Mouse (Mus musculus) brain, adult 2 months (tissue): ENCODE data around the gene S1pr3.

ENCODE experiments used
- DNase-seq: peaks from one replicate; pipeline ENCODE4 v3.0.0; 2011; ENCODE audit warnings: low read depth, low spot score

Gene S1pr3

DNA sequence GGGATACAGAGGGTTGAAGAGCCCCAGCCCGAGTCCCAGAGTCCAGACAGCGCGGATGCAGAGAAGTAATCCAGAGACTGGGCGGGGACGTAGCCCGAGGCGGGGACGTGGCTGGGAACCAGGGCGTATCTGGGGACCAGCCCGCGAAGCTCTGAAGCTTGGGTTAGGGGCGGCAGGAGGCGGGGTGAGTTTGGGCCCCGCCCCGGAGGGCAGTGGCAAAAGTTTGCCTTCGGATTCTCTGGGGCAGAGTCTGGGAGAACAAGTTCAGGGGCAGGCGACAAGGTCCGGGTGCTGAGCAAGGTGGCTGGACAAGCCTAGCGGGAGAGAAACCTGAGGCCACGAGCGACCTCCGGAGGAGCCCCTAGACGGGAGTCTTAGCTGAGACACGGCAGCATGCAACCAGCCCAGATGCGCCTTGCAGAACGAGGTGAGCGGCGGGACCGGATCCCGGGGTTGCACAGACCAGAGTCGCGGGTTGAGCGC, at the start of gene S1pr3:
S1pr3 (plus strand) TSS at position 121 of the 483 bp plus-strand sequence.
- no peak for DNase-seq

DNA sequence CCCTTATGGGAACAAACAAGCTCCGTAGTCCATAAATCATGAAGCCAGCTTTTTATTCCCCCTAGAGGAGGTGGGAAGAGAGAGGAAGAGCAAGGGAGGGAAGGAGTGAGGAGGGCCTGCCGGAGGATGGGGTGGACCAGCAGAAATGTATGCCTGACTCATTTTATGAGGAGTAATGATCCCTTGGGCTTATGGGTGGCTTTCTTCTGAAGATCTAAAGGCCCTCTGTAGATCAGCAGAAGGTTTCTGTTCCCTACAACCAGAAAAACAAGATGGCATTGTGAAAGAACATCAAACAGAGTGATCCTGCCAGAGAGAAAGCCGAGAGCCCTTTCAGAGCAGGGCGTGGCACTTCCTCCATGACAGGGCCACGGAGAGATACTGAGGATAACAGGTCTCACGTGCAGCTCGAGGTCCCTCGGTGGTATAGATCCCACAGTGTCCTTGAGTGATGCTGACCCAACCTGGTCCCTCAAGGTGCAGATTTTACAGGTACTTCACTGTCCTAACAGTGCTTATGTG, 47.9 kb upstream of the S1pr3 start:
- DNase-seq, result no peak

DNA sequence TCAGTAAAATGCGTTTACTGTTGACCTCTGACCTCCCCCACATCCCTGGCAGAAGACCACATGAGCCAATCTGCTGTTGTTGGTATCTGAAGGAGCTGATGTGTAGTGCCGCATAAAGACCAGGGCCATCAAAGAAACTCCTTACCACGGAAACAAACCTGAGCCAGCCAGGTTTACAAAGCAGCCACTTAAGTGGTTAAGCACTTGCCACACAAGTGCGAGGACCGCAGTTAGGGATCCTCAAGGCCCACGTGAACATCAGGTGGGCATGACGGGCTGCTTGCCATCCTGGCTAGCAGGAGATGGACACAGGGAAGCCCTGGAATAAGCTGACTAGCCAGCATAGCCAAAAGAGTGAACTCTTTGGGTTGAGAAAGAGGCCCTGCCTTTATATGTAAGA, 45.0 kb upstream of the S1pr3 start:
- no peak for DNase-seq

DNA sequence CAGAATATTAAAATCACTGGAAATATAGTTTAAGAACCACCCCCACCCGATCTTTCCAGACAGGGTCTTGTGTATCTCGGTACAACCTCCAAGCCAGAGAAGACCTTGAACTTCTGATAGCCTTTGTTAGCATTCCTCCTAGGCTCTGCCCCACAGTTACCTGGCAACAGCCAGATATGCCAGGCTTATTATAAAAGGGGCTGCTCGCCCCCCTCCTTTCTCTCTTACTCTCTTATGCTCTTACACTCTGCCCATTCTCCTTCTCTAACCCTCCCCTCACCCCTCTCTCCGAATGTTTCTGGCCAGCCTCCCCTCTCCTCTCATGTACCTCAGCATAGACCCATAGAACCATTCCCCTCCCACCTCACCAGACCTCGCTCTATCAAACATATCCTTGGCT, 44.5 kb upstream of the S1pr3 start:
- DNase-seq, result no peak

DNA sequence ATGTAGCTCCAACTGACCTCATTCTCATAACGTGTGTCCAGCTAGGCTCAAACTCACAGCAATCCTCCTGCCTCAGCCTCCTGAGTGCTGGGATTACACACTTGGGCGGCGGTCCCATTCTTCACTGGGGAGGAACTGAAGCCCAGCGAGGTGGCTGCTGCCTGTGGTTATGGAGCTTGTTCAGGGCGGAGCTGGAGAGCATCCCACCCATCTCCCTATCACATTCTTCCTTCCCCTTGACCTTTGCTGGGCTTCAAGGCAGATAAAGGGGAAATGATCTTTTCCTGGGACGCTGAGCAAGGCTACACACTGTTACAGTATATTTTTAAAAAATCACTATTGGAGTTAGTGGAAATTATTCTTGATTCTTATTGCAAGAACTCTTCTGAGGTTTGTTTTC, 43.2 kb upstream of the S1pr3 start:
- no peak for DNase-seq

DNA sequence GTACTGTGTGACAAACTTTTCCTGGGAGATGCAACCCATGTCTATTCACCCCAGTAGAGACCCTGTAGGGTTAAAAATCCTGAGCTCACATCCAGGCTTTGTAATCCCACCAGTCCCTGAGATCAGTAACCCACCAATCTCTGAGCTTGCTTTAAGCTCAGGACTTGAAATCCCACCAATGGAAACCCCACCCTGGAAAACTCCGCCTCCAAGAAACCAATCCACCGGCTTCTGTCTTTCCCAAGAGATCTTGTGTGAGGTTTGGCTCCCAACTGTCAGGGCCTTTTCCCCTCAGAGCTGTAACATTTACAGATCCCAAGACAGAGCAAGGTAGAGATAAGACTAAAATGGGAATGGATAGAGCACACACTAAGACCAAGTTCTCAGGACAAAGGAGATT, 40.1 kb upstream of the S1pr3 start:
- no peak for DNase-seq

DNA sequence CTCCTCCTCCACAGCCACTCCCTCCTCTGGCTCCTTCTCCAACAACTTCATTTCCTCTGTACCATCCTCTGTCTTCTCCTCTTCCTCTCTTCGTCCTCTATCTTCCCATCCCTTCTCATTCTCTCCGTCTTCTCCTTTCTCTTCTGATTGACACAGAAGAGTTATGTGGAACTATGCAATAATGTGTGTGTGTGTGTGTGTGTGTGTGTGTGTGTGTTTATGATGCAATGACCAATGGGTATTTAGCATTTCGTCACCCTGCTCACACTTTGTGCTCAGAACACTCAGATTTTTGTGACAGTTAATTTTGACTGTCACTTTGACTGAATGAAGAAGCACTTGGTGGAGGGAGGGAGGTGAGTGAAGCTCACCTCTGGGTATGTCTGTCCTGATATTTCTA, 39.1 kb upstream of the S1pr3 start:
- no peak for DNase-seq

DNA sequence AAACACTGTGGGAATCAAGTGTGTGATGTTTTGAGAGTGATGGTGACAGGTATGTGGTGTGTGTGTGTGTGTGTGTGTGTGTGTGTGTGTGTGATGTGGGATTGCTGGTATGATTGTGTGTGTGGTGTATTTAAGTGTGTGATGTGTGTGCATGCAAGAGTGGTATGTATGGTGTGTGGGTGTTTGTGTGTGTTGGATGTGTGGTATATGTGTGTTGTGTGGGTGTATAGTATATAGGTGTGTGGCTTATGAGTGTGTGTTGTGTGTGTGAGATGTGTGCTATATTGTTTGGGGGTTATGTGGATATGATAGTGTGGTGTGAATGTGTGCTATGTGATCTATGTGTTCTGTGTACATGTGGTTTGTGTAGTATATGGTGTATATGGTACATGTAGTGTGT, 35.4 kb upstream of the S1pr3 start:
- no peak for DNase-seq

DNA sequence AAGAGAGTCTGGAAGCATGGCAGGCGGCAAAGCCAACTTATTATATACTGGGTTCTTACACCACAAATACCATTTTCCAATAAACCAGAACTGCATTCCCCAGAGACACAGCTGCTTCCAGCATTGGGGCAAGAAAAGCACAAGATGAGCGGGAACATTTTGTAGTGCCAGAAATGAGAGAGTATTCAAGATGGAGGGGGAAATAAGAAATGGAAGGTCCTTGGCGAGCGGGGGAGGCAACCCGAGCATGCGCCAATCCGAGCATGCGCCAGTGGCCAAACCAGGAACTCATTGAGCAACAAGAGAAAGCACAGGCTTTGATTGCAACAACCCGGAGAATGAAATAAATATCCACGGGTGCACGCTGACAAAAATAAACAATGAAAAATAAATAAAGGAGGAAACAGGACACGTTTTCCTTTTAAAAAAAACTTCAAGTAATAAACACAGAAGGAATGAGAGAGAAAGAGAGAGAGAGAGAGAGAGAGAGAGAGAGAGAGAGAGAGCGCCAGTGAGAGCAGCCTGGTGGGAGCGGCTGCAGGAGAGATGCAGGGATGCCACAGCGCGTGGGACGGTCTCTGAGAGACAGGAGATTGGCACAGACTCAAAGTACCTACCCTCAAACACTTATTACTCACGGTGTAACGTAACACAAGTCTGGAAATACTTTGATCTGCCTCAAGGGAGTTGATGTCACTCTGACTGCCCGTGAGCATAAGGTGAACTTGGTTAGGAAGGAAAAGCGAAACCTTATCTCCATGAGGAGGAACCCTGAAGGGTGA, 34.2 kb upstream of the S1pr3 start:
- peak; percentile 45 for DNase-seq

DNA sequence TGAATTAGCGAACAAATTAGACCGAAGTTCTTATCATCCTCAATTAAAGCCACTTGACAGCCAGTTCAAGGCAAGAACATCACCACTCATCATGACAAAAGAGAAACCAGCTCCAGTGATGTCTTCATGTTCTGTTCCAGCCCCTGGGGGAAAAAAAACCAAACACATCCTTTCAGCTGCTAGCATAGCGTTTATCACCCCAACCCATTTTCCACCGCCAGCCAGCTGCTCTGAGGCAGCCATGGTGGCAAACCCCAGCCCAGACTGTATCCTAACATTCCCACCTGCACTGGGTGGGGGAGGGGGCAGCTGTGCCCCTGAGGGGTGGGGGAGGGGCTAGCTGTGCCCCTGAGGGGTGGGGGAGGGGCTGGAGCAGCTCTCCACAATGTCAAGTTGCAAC, 30.3 kb upstream of the S1pr3 start:
- no peak for DNase-seq

DNA sequence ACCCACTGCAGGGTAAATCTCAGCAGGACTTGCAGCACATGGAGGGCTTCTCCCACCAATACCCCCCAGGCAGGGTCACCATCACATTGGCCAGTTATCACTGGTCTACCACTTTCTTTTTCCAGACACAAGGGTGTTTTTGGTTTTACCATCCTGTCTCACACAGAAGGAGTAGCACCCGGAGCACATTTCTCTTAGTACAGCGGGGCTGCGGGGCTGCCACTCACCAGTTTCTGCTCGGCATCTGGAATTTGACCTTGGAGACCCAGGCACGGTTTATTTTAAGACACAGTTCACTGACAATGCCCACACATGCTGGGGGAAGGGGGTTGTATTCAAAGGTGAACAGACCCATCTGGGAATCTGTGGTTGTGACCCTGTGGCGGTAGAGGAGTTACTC, 28.8 kb upstream of the S1pr3 start:
- DNase-seq, result no peak

DNA sequence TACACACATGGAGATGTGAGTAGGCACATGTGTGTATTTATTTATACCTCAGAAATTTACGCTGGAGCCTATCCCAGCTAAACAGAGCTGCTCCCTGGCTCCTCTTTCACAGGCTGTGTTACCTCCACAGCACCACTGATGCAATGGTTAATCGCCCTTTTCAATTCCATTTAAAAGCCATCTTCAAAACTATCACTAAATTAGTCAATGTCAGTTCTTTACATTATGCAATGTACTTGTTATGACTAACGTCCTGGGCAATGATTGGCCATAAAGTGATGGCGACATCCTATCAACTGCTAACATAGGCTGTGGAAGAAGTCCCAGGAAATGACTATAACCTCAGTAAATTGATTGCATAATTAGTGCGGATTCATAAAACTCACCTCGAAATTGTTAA, 26.9 kb upstream of the S1pr3 start:
- DNase-seq, result no peak

DNA sequence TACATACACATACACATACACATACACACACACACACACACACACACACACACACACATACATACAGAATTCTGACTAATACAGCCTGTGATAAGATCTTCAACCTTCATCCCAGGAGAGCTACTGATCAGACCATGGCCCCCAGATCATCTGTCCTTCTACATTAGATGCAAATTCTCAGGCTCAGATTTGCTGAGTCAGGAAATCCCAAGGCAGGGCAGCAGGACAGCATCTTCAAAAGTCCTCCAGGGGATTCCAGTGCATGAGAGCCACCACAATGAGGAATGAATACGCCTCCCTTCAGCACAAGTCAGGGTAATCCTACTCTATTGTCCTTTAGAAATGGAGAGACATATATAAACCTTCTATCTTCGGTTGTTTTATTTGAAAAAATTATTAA, 23.5 kb upstream of the S1pr3 start:
- no peak for DNase-seq

DNA sequence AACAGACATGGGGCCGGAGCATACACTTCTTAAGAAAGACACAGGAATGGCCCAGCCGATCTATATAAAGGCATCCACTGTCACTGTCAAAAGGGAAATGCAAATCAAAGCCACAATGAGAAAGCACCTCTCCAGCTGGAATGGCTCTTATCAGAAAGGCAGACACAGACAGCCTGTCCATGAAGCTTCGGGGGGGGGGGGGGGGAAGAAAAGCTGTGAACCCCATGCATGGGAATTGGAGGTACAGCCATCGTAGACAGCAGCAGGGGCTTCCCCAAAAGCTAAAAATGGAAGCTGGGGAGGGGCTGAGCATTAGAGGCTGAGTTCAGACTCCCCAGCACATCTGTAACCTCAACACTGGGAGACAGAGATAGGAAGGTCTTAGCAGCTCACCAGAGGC, 20.5 kb upstream of the S1pr3 start:
- DNase-seq, result no peak

DNA sequence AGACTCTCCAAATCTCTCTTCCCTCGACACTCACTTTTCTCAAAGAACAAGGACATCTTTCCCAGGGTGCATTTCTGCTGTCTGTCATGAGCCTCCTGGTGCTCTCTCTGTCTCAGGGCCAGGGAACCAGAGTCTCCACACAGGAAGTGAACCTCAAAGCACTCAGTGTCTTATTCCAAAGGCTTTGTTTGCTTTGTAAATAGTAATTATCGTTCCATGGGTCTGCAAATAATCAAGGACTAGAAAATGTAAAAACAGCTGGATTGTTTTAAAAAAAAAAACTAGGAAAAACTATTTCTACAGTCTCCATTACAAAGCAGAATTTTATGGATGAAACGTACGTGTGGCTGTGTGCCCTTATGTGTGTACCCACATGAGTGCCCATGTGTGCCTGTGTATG, 18.0 kb upstream of the S1pr3 start:
- no peak for DNase-seq

DNA sequence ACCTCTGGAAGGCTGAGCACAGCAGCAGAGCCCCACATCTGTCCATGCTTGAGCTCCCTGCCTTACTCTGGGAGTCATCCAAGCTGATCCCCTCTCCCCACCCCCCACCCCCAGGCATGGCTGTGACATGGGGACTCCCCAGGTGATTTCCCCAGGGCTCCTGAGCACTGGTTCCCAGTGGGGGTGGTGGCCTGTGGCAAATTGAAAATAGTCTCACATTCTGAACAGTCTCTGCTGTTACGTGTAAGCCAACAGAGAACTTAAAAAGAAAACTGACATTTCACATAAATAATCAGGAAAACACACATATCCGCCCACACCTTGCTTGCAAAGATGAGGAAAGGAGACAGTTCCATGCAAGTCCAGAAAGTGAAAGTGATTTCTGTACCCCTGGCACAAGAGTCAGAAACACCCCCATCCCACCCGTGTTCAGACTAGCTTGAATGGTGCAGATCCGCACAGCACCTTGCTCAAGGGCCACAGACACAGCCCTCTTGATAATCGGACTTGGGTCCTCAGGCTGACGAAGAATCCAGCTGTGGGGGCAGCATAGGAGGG, 17.0 kb upstream of the S1pr3 start:
- no peak for DNase-seq

DNA sequence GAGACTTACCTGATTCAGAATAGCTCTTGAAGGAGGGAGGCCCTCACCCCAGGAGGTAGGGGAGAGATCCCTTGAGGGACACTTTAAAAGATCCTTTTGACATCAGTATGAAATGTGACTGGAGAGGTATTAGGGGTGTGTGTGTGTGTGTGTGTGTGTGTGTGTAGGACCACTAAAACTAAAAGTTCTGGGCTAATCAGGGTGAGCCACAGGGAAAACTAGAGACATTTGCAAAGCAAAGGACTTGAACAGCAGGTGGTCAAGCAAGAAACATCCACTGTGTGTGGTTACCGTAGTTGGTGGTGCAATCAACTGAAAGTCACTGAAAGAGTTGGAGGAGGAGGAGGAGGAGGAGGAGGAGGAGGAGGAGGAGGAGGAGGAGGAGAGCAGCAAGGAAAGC, 16.2 kb upstream of the S1pr3 start:
- no peak for DNase-seq

DNA sequence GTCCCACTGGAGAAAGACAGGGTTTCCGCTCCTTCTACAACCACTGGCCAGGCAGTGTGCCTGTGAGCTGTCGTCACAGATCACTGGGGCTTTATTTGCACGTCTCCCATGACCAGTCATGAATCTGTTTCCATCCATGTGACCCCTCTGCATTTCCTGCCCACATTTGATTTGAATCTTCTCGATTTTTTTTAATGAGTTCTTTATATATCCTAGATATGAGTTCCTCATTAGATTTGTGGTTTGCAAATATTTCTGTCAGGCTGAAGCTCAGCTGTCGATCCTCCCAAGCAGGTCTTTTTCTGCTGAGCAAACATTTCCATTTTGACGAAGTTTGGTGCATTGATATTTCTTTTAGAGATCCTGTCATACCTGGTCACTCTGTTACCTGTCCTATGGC, 10.6 kb upstream of the S1pr3 start:
- no peak for DNase-seq

DNA sequence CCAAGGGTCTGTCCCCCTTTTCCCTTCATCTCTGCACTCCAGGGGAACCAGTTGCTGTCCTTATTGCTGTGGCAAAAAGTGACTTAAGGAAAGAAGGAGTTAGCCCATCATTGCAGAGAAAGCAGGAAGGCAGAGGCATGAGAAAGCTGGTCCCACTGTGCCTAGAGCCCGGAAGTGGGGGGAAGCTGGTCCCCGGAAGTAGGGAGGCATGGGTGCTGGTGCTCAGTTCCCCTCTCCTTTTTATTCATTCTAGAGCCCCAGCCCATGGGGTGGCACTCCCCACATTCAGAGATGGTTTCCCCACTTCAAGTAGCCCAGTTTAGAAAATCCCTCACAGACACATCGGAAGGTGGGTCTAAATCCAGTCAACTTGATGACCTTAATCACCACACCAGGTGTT, 8.9 kb upstream of the S1pr3 start:
- no peak for DNase-seq

DNA sequence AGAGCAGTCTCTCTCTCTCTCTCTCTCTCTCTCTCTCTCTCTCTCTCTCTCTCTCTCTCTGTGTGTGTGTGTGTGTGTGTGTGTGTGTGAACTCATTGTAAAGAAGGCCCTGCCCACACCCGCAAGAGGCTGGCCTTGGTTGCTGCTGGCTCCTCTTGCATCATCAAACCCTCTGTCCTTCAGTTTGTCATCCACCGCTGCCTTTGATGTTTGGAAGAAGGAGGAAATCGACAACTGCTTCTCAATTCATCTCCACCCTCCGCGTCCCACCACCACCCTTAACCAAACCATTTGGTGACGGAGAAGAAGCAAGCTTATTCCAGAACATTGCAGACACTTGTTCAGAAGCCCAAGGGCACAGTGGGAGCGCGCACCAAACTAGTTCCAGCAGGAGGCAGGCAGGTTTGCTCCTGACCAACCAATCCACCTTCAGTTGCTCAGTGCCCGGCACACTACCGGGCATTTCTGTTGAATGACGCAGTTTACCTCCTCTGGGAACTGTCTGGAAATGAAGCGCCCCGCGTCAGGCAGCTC, 8.2 kb upstream of the S1pr3 start:
- no peak for DNase-seq

DNA sequence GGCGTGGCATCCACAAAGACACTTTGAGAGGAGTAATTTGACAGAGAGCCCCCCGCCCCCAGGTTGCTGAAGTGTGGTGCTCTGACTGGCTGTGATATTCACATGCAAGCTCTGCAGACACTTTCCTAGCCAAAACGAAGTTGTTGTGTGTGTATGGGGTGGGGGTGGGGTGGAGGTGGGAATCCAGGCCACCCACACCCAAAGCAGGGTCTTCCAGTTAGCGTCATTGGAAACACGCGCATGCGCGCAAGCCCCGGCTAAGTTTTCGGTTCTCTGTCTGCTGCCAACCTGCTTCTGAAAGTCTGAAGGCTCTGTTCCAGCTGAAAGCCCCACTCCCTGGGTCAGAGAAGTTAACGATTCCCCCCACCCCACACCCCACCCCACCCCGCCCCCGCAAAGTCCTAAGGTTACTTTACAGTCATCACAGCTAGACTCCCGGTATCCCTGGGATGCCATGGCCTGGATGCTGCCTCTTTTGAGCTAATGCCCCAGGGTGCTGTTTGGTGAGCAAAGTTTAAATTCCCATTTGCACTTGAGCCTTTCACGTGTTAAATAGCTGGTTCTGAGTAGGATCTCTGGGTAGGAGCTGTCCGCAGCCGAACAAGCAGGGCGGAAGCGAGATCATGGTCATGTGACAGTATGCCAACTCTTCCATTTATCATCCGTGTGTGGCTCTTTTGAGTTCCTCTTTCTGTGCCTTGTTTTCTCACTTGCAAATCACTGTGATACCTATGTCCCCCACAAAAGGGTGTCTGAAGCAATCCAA, 7.5 kb upstream of the S1pr3 start:
- DNase-seq, result no peak

DNA sequence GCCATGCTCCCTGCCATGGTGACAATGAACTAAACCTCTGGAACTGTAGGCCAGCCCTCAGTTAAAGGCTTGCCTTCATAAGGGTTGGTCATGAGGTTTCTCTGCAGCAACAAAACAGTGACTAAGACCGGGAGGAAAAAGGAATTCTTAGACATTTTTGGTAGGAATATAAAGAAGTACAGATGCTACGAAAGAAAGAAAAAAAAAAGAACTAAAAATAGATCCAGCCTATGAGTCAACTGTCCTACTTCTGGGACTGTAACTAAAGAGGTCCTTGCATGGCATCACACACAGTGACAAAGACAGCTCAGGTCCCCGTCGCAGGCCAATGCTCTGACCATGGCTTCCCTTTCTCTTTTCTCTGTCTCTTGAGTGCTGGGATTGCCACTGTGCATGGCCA, 3.9 kb upstream of the S1pr3 start:
- DNase-seq, result peak; percentile 77
